Mouse (Mus musculus) layer of hippocampus, adult 2 months (tissue): ENCODE measurements around the gene Txndc15. TPM values are rescaled to one million over a fixed set of nuclear protein-coding genes. Genes with fewer than 3 reads are reported as not detected.

Experiments
- DNase-seq, 2 experiments: peaks; one replicate each; pipeline ENCODE4 v3.0.0; 2022; ENCODE audit warnings: low spot score in 2 of 2
- H3K27ac ChIP-seq: fragments of 200-600 bp; 2 replicates; pipeline ENCODE4 v1.8.1; 2022
- H3K4me3 ChIP-seq: fragments of 200-600 bp; 2 replicates; pipeline ENCODE4 v1.8.1; 2022; ENCODE audit warnings: mild to moderate bottlenecking
- CTCF ChIP-seq: fragments of 200-600 bp; conservative IDR thresholded peaks from 2 replicates; pipeline ENCODE4 v1.8.1; 2022; ENCODE audit warnings: antibody characterized with exemption, mild to moderate bottlenecking, moderate library complexity
- total RNA-seq, 2 experiments: library from RNA; stranded (reverse); gene quantifications; 2 replicates each; pipeline ENCODE4 v1.2.3; 2021

Txndc15 gene
- total RNA-seq, 2 experiments from 2014 or later = 68.6 to 69.0 TPM

GRCm38 (mm10) chr13:55704301-55704700 is 10.1 kb upstream of the Txndc15 start:
- no peak for DNase-seq
- H3K4me3 ChIP-seq = no peak overlapping the region
- H3K27ac ChIP-seq = no peak overlapping the region
- no peak for TF ChIP-seq CTCF

- peak; percentile 18; the same call in 1 of the 2 replicates for TF ChIP-seq CTCF
- Histone ChIP-seq H3K4me3 (no peak overlapping the region), H3K27ac (no peak overlapping the region)
- DNase-seq = no peak
Observed at GRCm38 (mm10) chr13:55712846-55713245, 1.6 kb upstream of the Txndc15 start.

GRCm38 (mm10) chr13:55715167-55715512 is 690 bp downstream of the Txndc15 start:
- TF ChIP-seq CTCF = no peak
- no peak for DNase-seq
- peak overlapping the region; percentile 96 for H3K27ac ChIP-seq
- peak overlapping the region; percentile 78 for H3K4me3 ChIP-seq

- no peak for TF ChIP-seq CTCF
- no peak overlapping the region for H3K27ac ChIP-seq
- H3K4me3 ChIP-seq = peak overlapping the region; percentile 78
- no peak for DNase-seq
Observed at GRCm38 (mm10) chr13:55715908-55716510, 1.6 kb downstream of the Txndc15 start.

- no peak overlapping the region for H3K27ac ChIP-seq
- no peak for TF ChIP-seq CTCF
- DNase-seq = no peak
- no peak overlapping the region for H3K4me3 ChIP-seq
Observed at GRCm38 (mm10) chr13:55721516-55721915, 7.1 kb downstream of the Txndc15 start.

GRCm38 (mm10) chr13:55721995-55722394 is 7.5 kb downstream of the Txndc15 start:
- DNase-seq = no peak
- no peak overlapping the region for H3K27ac ChIP-seq
- H3K4me3 ChIP-seq = no peak overlapping the region
- TF ChIP-seq CTCF = no peak

- TF ChIP-seq CTCF = peak; percentile 69
- peak overlapping the region; percentile 96 for H3K27ac ChIP-seq
- no peak for DNase-seq
- H3K4me3 ChIP-seq = peak overlapping the region; percentile 89
Observed at GRCm38 (mm10) chr13:55726598-55727119, 12.2 kb downstream of the Txndc15 start.

GRCm38 (mm10) chr13:55727120-55727838 is 12.8 kb downstream of the Txndc15 start, which contains the start of gene Pcbd2:
TSS of gene Pcbd2 (plus strand) at chr13:55727368.
- TF ChIP-seq CTCF = no peak
- peak within 1 kb of the TSS; percentile 96 for H3K27ac ChIP-seq
- peak; percentile 75 to 78 for DNase-seq
- H3K4me3 ChIP-seq = peak within 1 kb of the TSS; percentile 89

- Histone ChIP-seq H3K27ac (peak overlapping the region; percentile 96), H3K4me3 (peak overlapping the region; percentile 89)
- peak; percentile 61 to 78 for DNase-seq
- TF ChIP-seq CTCF = peak; percentile 83
Observed at GRCm38 (mm10) chr13:55727839-55728238, 13.4 kb downstream of the Txndc15 start.

- Histone ChIP-seq H3K27ac (no peak overlapping the region), H3K4me3 (no peak overlapping the region)
- TF ChIP-seq CTCF = no peak
- no peak for DNase-seq
Observed at GRCm38 (mm10) chr13:55730716-55731115, 16.3 kb downstream of the Txndc15 start.

GRCm38 (mm10) chr13:55732121-55732520 is 17.7 kb downstream of the Txndc15 start:
- DNase-seq = no peak
- H3K4me3 ChIP-seq = no peak overlapping the region

GRCm38 (mm10) chr13:55733628-55734502 is 19.4 kb downstream of the Txndc15 start:
- no peak for DNase-seq
- TF ChIP-seq CTCF = no peak
- Histone ChIP-seq H3K4me3 (no peak overlapping the region), H3K27ac (no peak overlapping the region)

More at GRCm38 (mm10) chr13:55732121-55732520, 17.7 kb downstream of the Txndc15 start:
- TF ChIP-seq CTCF = no peak
- H3K27ac ChIP-seq = no peak overlapping the region

- no peak overlapping the region for H3K4me3 ChIP-seq
- TF ChIP-seq CTCF = no peak
- DNase-seq = no peak
- H3K27ac ChIP-seq = no peak overlapping the region
Observed at GRCm38 (mm10) chr13:55737885-55738284, 23.4 kb downstream of the Txndc15 start.
